Mouse (Mus musculus): ENCODE results near the gene Cmtm7.

DNA sequence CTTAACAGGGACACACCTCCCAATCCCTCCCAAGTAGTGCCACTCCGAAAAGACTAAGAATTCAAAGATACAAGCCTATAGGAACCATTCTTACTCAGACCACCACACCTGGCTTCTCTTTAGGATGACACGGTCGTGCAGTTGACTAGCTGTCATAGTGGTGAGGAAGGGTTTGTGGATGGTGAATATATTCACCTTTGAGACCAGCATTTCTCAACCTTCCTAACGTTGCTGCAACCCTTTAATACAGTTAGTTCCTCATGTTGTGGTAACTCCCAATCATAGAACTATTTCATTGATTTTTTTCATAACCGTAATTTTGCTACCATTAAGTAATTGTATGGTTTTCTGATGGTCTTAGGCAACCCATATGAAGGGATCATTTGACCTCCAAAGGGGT, 5.5 kb upstream of the Cmtm7 start:
- TF ChIP-seq CTCF (IDR thresholded peaks at IDR 0.05; ENCODE audit: low read depth, low read length) = no peak
- TF ChIP-seq TAL1 (conservative IDR thresholded peaks at IDR 0.05; ENCODE audit: low read depth, low read length) = no peak
- no peak for TF ChIP-seq GATA1 (IDR thresholded peaks at IDR 0.05; ENCODE audit: borderline replicate concordance, low read length)
